Mouse (Mus musculus): ENCODE results near the gene 1700067K01Rik. TPM values are rescaled to one million over a fixed set of nuclear protein-coding genes. Genes with fewer than 3 reads are reported as not detected.

1700067K01Rik gene
- polyA plus RNA-seq, 1 experiment, result not detected

DNA sequence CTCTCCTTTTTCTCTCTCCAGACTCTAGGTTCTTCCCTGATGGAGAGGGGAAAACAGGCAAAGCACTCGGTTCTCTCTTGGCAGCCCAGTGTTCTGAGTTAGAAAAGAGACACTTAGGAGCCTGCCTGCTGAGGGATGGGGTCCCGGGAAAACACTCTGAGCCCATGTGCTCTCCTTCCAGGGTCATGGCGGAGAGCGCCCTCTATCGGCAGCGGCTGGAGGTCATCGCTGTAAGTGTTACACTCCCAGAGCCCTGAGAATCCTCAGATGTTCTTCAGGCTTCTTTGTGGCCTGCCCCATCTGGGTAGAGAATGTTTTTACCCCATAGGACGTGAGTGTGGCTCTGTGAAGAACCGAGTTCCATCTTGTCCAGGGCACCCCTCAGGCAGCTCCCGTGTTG lies 22.9 kb downstream of the 1700067K01Rik start:
- Histone ChIP-seq H3K4me1 (ENCODE audit: control insufficient read depth, insufficient read depth, low read length) (peaks cover 17% of the 10 kb centered on the region), H3K4me3 (ENCODE audit: insufficient read depth, low read length) (no peak overlapping the region), H3K27ac (ENCODE audit: insufficient read depth, low read length) (no peak overlapping the region)
- peak; percentile 60; the same call in 1 of the 2 replicates for TF ChIP-seq CTCF (IDR thresholded peaks at IDR 0.05; ENCODE audit: borderline replicate concordance, insufficient read depth, low read length)
- no peak for TF ChIP-seq POLR2A (IDR thresholded peaks at IDR 0.05; ENCODE audit: low read depth, low read length)

DNA sequence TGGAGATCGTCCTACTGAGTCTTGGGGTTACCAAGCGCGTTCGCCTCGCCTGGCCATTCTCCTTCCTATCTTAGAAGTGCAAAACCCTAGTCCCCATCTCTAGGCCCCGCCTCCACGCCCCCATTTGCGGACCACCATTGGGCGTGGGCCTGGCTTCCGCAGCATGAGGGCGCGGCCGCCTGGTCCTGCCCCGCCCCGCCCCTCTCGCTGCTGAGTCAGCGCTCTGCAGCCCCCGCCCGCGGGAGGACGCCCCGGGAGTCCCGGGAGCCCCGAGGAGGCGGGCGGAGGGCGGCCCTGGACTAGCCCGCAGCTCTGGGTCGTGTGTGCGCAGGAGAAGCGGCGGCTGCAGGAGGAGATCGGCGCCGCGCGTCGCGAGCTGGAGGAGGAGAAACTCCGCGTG lies 24.6 kb downstream of the 1700067K01Rik start:
- peaks cover 17% of the 10 kb centered on the region for H3K4me1 ChIP-seq (ENCODE audit: control insufficient read depth, insufficient read depth, low read length)
- H3K27ac ChIP-seq (ENCODE audit: insufficient read depth, low read length), result no peak overlapping the region
- peak overlapping the region; percentile 4 for H3K4me3 ChIP-seq (ENCODE audit: insufficient read depth, low read length)
- TF ChIP-seq CTCF (IDR thresholded peaks at IDR 0.05; ENCODE audit: borderline replicate concordance, insufficient read depth, low read length) (no peak), POLR2A (IDR thresholded peaks at IDR 0.05; ENCODE audit: low read depth, low read length) (no peak)

DNA sequence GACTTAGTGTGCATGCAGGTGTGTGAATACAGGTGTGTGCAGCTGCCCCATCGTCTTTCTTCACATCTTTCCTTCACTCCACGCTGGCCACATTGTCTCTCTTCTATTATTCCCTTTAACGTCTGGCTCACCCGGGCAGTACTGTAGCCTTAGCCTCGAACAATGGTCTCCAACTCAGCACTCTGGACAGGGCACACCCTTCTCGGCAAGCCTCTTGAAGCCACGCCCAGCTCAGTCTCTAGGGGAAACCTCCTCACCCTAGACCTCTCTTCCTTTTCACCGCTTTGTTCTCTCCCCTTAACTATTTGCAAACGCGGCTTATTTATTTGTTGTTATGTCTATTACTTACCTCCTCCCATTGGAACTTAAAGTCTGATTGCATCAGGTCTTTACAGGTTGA lies 26.1 kb downstream of the 1700067K01Rik start:
- H3K4me3 ChIP-seq (ENCODE audit: insufficient read depth, low read length), result no peak overlapping the region
- TF ChIP-seq POLR2A (IDR thresholded peaks at IDR 0.05; ENCODE audit: low read depth, low read length), result no peak
- no peak for TF ChIP-seq CTCF (IDR thresholded peaks at IDR 0.05; ENCODE audit: borderline replicate concordance, insufficient read depth, low read length)
- peaks cover 13% of the 10 kb centered on the region for H3K4me1 ChIP-seq (ENCODE audit: control insufficient read depth, insufficient read depth, low read length)
- H3K27ac ChIP-seq (ENCODE audit: insufficient read depth, low read length), result no peak overlapping the region

GRCm38 (mm10) chr8:84029272-84029671 lies 28.0 kb downstream of the 1700067K01Rik start:
- TF ChIP-seq POLR2A (IDR thresholded peaks at IDR 0.05; ENCODE audit: low read depth, low read length) (no peak), CTCF (IDR thresholded peaks at IDR 0.05; ENCODE audit: borderline replicate concordance, insufficient read depth, low read length) (no peak)
- Histone ChIP-seq H3K4me1 (ENCODE audit: control insufficient read depth, insufficient read depth, low read length) (peaks cover 12% of the 10 kb centered on the region), H3K27ac (ENCODE audit: insufficient read depth, low read length) (no peak overlapping the region), H3K4me3 (ENCODE audit: insufficient read depth, low read length) (no peak overlapping the region)

GRCm38 (mm10) chr8:84032777-84033176 lies 31.5 kb downstream of the 1700067K01Rik start:
- H3K4me1 ChIP-seq (ENCODE audit: control insufficient read depth, insufficient read depth, low read length), result peaks cover 12% of the 10 kb centered on the region
- H3K27ac ChIP-seq (ENCODE audit: insufficient read depth, low read length), result peak overlapping the region; percentile 75
- no peak for TF ChIP-seq CTCF (IDR thresholded peaks at IDR 0.05; ENCODE audit: borderline replicate concordance, insufficient read depth, low read length)
- TF ChIP-seq POLR2A (IDR thresholded peaks at IDR 0.05; ENCODE audit: low read depth, low read length), result no peak
- no peak overlapping the region for H3K4me3 ChIP-seq (ENCODE audit: insufficient read depth, low read length)

GRCm38 (mm10) chr8:84038015-84038414 lies 36.7 kb downstream of the 1700067K01Rik start:
- no peak for TF ChIP-seq CTCF (IDR thresholded peaks at IDR 0.05; ENCODE audit: borderline replicate concordance, insufficient read depth, low read length)
- no peak for TF ChIP-seq POLR2A (IDR thresholded peaks at IDR 0.05; ENCODE audit: low read depth, low read length)
- H3K4me1 ChIP-seq (ENCODE audit: control insufficient read depth, insufficient read depth, low read length), result peaks cover 9% of the 10 kb centered on the region
- H3K4me3 ChIP-seq (ENCODE audit: insufficient read depth, low read length), result no peak overlapping the region
- no peak overlapping the region for H3K27ac ChIP-seq (ENCODE audit: insufficient read depth, low read length)

DNA sequence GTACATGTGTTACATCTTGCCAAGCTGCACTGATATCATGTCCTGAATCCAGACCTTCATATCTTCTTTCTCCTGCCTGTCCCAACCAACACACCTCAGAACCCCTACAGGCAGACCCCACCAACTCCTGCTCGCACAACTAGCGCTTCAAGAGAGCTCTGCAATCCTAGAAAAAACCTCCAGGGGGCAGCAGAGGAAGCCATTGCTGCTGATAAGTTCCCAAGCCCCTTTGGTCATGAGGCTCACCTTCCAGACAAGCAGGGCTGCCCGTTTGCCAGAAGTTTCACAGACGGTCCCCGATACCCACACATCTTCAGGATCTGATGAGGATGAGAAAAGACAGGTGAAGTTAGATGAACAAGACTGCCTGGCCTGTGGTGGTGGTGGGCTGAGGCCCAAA lies 37.7 kb downstream of the 1700067K01Rik start:
- no peak overlapping the region for H3K4me3 ChIP-seq (ENCODE audit: insufficient read depth, low read length)
- H3K4me1 ChIP-seq (ENCODE audit: control insufficient read depth, insufficient read depth, low read length), result peaks cover 2% of the 10 kb centered on the region; the same call in 1 of the 2 replicates
- TF ChIP-seq POLR2A (IDR thresholded peaks at IDR 0.05; ENCODE audit: low read depth, low read length) (no peak), CTCF (IDR thresholded peaks at IDR 0.05; ENCODE audit: borderline replicate concordance, insufficient read depth, low read length) (0 out of 2 replicates have a peak, but pooled peaks have one; percentile 10)
- H3K27ac ChIP-seq (ENCODE audit: insufficient read depth, low read length), result no peak overlapping the region

- peaks cover 2% of the 10 kb centered on the region; the same call in 1 of the 2 replicates for H3K4me1 ChIP-seq (ENCODE audit: control insufficient read depth, insufficient read depth, low read length)
- H3K4me3 ChIP-seq (ENCODE audit: insufficient read depth, low read length), result peak within 1 kb of the TSS; percentile 21; the same call in 1 of the 2 replicates
- H3K27ac ChIP-seq (ENCODE audit: insufficient read depth, low read length), result no peak within 1 kb of the TSS
- no peak for TF ChIP-seq POLR2A (IDR thresholded peaks at IDR 0.05; ENCODE audit: low read depth, low read length)
- peak; percentile 61; the same call in 1 of the 2 replicates for TF ChIP-seq CTCF (IDR thresholded peaks at IDR 0.05; ENCODE audit: borderline replicate concordance, insufficient read depth, low read length)
These were observed 41.0 kb downstream of the 1700067K01Rik start, which contains the start of gene Il27ra for GRCm38 (mm10) chr8:84042066-84042947. Gene Il27ra, minus strand, starts transcription at chr8:84042589.

- H3K27ac ChIP-seq (ENCODE audit: insufficient read depth, low read length), result no peak overlapping the region
- no peak overlapping the region for H3K4me3 ChIP-seq (ENCODE audit: insufficient read depth, low read length)
- H3K4me1 ChIP-seq (ENCODE audit: control insufficient read depth, insufficient read depth, low read length), result peaks cover 2% of the 10 kb centered on the region; the same call in 1 of the 2 replicates
- TF ChIP-seq POLR2A (IDR thresholded peaks at IDR 0.05; ENCODE audit: low read depth, low read length) (no peak), CTCF (IDR thresholded peaks at IDR 0.05; ENCODE audit: borderline replicate concordance, insufficient read depth, low read length) (no peak)
These were observed 41.6 kb downstream of the 1700067K01Rik start for GRCm38 (mm10) chr8:84042948-84043342.

GRCm38 (mm10) chr8:84044103-84044502 lies 42.8 kb downstream of the 1700067K01Rik start:
- Histone ChIP-seq H3K4me1 (ENCODE audit: control insufficient read depth, insufficient read depth, low read length) (peaks cover 2% of the 10 kb centered on the region; the same call in 1 of the 2 replicates), H3K27ac (ENCODE audit: insufficient read depth, low read length) (no peak overlapping the region), H3K4me3 (ENCODE audit: insufficient read depth, low read length) (no peak overlapping the region)
- no peak for TF ChIP-seq POLR2A (IDR thresholded peaks at IDR 0.05; ENCODE audit: low read depth, low read length)
- no peak; the same call in 1 of the 2 replicates for TF ChIP-seq CTCF (IDR thresholded peaks at IDR 0.05; ENCODE audit: borderline replicate concordance, insufficient read depth, low read length)
